Mouse (Mus musculus) embryonic facial prominence, embryonic 12.5 days (tissue): ENCODE results near the gene Fam69b. TPM values are rescaled to one million over a fixed set of nuclear protein-coding genes. Genes with fewer than 3 reads are reported as not detected.

ENCODE experiments used
- ATAC-seq: fragments of 200-750 bp; cut with Nextera tagmentation; 2 replicates; pipeline ENCODE4 v1.8.0; 2017; ENCODE audit not compliant: insufficient number of reproducible peaks, insufficient read depth, low FRiP score, low TSS enrichment
- H3K27ac ChIP-seq: fragments of 300-500 bp; sonication (generic); 2 replicates; pipeline ENCODE4 v1.5.1; 2016; ENCODE audit warnings: mild to moderate bottlenecking
- H3K27me3 ChIP-seq: fragments of 300-500 bp; sonication (generic); 2 replicates; pipeline ENCODE4 v1.6.1; 2016; ENCODE audit warnings: mild to moderate bottlenecking, moderate library complexity
- H3K36me3 ChIP-seq: fragments of 300-500 bp; sonication (generic); 2 replicates; pipeline ENCODE4 v1.6.1; 2016; ENCODE audit warnings: mild to moderate bottlenecking
- H3K4me1 ChIP-seq: fragments of 300-500 bp; sonication (generic); 2 replicates; pipeline ENCODE4 v1.6.1; 2016
- H3K4me2 ChIP-seq: fragments of 300-500 bp; sonication (generic); replicated peaks from 2 replicates; pipeline ENCODE4 v1.6.1; 2016; ENCODE audit warnings: mild to moderate bottlenecking, moderate library complexity
- H3K4me3 ChIP-seq: fragments of 300-500 bp; sonication (generic); 2 replicates; pipeline ENCODE4 v1.5.1; 2016; ENCODE audit warnings: mild to moderate bottlenecking
- H3K9ac ChIP-seq: fragments of 300-500 bp; sonication (generic); 2 replicates; pipeline ENCODE4 v1.6.1; 2016; ENCODE audit warnings: mild to moderate bottlenecking, moderate library complexity
- H3K9me3 ChIP-seq: fragments of 300-500 bp; sonication (generic); 2 replicates; pipeline ENCODE4 v1.6.1; 2016; ENCODE audit warnings: mild to moderate bottlenecking, moderate library complexity
- WGBS: fragments of 180-500 bp; shearing (Covaris S2); methylation state at CpG from one replicate; pipeline ENCODE4 v1.1.7; 2016; 5-methylcytosine and 5-hydroxymethylcytosine counted together
- polyA plus RNA-seq: library from polyadenylated mRNA; unstranded; fragments of >200 nt; fragmentation: Nextera tagmentation; extraction: Ambion mirVana; gene quantifications from 2 replicates; pipeline ENCODE4 v1.2.1, GENCODE M21; 2016

The Fam69b gene
- polyA plus RNA-seq, result 66.0 and 75.2 TPM in 2 replicates

DNA sequence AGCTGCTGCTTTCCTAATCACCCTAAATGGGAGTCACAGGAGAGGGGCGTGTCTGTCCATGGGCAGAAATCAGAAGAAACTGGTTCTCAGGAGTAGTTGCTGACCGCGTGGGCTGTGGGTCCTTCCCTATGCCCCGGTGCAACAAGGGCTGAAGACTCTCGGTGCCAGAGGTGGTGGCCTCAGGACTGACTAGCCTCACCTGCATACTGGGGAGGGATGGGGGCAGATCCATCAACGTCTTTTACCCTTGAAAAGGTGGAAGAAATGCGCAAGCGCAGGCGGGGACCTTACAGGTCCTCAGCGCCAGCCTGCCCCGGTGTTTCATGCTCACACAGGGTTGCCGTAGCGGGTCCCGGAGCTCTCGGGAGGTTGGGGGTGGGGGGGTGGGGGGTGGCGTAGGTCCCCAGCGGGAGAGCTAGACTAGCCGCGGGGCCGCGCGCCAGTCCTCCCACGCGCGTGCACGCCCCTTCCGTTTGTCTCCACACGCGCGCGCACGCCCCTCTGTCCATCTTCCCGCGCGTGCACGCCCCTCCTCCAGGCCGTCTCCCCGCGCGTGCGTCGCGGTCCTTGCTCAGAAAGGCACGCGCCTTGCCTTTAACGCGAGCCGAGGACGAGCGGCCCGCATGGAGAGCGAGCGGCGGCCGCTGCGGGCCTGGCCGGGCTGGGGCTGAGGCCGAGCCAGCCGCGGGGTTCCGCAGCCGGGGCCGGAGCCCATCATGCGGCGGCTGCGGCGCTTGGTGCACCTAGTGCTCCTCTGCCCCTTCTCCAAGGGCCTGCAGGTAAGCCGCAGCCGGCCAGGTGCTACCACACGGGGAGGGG lies at the start of gene Fam69b:
TSS of gene Fam69b (plus strand) at position 537 of the 819 bp plus-strand sequence.
- Histone ChIP-seq H3K4me2 (peak within 1 kb of the TSS; percentile 71), H3K9ac (peak within 1 kb of the TSS; percentile 94), H3K4me1 (peaks cover 19% of the 10 kb centered on the region), H3K27ac (peak within 1 kb of the TSS; percentile 58; the same call in 1 of the 2 replicates), H3K9me3 (no peaks in the 10 kb centered on the region), H3K36me3 (0 out of 2 replicates have a peak, but pooled peaks cover 3% of the 10 kb centered on the region), H3K4me3 (peak within 1 kb of the TSS; percentile 80), H3K27me3 (no peaks in the 10 kb centered on the region)
- under 1% methylated on average over 70 of the region's 70 CpGs for WGBS
- peak; percentile 61; the same call in 1 of the 2 replicates for ATAC-seq

DNA sequence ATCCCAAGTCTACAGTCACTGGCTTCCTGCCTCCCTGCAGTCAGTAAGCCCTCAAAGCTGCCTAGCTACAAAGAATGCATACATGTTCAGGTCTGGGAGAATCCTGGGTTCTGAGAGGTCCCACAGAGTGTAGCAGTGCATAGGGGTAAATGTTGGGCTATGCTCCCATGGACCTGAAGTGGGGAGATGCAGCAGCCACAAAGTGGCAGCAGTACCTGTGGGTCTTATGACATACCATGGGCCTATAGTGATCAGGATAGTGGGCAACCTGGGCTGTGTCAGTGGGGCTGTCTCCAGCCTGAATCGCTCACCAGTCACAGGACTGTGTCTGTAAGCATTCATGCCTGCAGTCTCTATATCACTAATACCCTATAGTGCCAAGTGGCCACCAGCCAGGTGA lies 48.5 kb upstream of the Fam69b start, which contains the start of gene Egfl7:
TSS of gene Egfl7 (plus strand) at position 301 of the 400 bp plus-strand sequence.
- H3K4me2 ChIP-seq, result no peak within 1 kb of the TSS
- ATAC-seq, result no peak
- WGBS, result 87% methylated on average over 1 of the region's 1 CpGs
- H3K9ac ChIP-seq, result 0 out of 2 replicates have a peak within 1 kb of the TSS, but pooled peaks have one; percentile 3
- no peaks in the 10 kb centered on the region for H3K27me3 ChIP-seq
- no peak within 1 kb of the TSS for H3K27ac ChIP-seq
- no peaks in the 10 kb centered on the region for H3K9me3 ChIP-seq
- H3K4me1 ChIP-seq, result peaks cover 9% of the 10 kb centered on the region
- H3K4me3 ChIP-seq, result no peak within 1 kb of the TSS
- H3K36me3 ChIP-seq, result no peaks in the 10 kb centered on the region

GRCm38 (mm10) chr2:26580751-26581150 lies 47.5 kb upstream of the Fam69b start:
- H3K4me3 ChIP-seq, result no peak overlapping the region

GRCm38 (mm10) chr2:26582203-26582602 lies 46.1 kb upstream of the Fam69b start:
- WGBS, result 70% methylated on average over 2 of the region's 2 CpGs
- no peak for ATAC-seq
- H3K4me1 ChIP-seq, result peaks cover 12% of the 10 kb centered on the region

More at GRCm38 (mm10) chr2:26580751-26581150, 47.5 kb upstream of the Fam69b start:
- Histone ChIP-seq H3K9me3 (no peaks in the 10 kb centered on the region), H3K27me3 (no peaks in the 10 kb centered on the region), H3K27ac (no peak overlapping the region), H3K9ac (0 out of 2 replicates have a peak overlapping the region, but pooled peaks have one; percentile 3), H3K36me3 (no peaks in the 10 kb centered on the region), H3K4me2 (no peak overlapping the region), H3K4me1 (peaks cover 9% of the 10 kb centered on the region)
- WGBS, result 83% methylated on average over 5 of the region's 5 CpGs
- no peak for ATAC-seq

GRCm38 (mm10) chr2:26582741-26583140 lies 45.5 kb upstream of the Fam69b start:
- 76% methylated on average over 7 of the region's 7 CpGs for WGBS
- no peak for ATAC-seq
- Histone ChIP-seq H3K27ac (no peak overlapping the region), H3K4me2 (no peak overlapping the region), H3K36me3 (no peaks in the 10 kb centered on the region), H3K9ac (no peak overlapping the region), H3K9me3 (no peaks in the 10 kb centered on the region), H3K4me1 (peaks cover 17% of the 10 kb centered on the region), H3K4me3 (no peak overlapping the region), H3K27me3 (no peaks in the 10 kb centered on the region)

More at GRCm38 (mm10) chr2:26582203-26582602, 46.1 kb upstream of the Fam69b start:
- Histone ChIP-seq H3K9ac (no peak overlapping the region), H3K4me3 (no peak overlapping the region), H3K36me3 (no peaks in the 10 kb centered on the region), H3K9me3 (no peaks in the 10 kb centered on the region), H3K4me2 (no peak overlapping the region), H3K27me3 (no peaks in the 10 kb centered on the region), H3K27ac (no peak overlapping the region)

DNA sequence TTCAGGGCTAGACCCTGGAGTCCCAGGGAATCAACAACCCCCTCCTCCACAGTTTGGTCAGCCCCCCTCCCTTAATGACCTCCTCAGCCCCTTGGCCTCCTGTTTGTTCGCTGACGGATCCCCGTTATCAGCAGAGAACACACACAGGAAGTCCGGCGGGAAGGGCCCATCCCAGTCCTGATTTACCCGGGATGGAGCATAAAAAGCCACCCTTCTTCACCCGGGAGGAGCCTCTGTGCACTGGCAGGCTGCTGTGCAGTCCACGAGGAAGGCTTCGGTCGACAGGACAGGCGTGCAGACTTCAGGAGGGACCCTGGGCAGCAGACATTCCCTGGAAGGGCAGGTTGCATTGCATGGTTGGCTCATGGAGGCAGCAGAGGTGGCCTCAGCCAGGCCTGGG lies 44.6 kb upstream of the Fam69b start:
- Histone ChIP-seq H3K9me3 (no peaks in the 10 kb centered on the region), H3K4me3 (peak overlapping the region; percentile 12; the same call in 1 of the 2 replicates), H3K9ac (peak overlapping the region; percentile 8; the same call in 1 of the 2 replicates), H3K27me3 (no peaks in the 10 kb centered on the region), H3K36me3 (no peaks in the 10 kb centered on the region), H3K4me1 (peaks cover 16% of the 10 kb centered on the region), H3K4me2 (no peak overlapping the region), H3K27ac (0 out of 2 replicates have a peak overlapping the region, but pooled peaks have one; percentile 47)
- no peak for ATAC-seq
- WGBS, result 65% methylated on average over 11 of the region's 11 CpGs

DNA sequence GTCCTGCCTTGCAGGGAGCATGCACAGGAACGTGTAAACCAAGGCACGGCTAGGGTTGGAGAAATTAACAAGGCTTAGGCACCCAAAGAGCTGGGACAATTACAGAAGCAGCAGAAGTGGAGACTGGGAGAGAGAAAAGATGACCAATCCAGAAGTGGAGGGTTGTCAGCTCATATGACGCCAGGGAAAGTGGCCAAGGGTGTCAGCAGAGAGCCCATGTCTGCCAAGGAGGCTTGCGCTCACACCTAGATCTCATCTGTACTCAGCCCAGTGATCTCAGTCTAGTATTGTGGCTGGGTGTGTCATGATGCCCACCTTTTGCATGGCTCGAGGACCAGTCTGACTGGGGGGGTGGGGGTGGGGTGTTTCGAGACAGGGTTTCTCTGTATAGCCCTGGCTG lies 42.5 kb upstream of the Fam69b start:
- Histone ChIP-seq H3K27me3 (no peaks in the 10 kb centered on the region), H3K9me3 (no peaks in the 10 kb centered on the region), H3K4me1 (peaks cover 17% of the 10 kb centered on the region; the same call in 1 of the 2 replicates), H3K4me2 (no peak overlapping the region), H3K4me3 (peak overlapping the region; percentile 58), H3K9ac (peak overlapping the region; percentile 15; the same call in 1 of the 2 replicates), H3K36me3 (no peaks in the 10 kb centered on the region), H3K27ac (peak overlapping the region; percentile 64)
- ATAC-seq, result no peak
- 62% methylated on average over 6 of the region's 6 CpGs for WGBS

DNA sequence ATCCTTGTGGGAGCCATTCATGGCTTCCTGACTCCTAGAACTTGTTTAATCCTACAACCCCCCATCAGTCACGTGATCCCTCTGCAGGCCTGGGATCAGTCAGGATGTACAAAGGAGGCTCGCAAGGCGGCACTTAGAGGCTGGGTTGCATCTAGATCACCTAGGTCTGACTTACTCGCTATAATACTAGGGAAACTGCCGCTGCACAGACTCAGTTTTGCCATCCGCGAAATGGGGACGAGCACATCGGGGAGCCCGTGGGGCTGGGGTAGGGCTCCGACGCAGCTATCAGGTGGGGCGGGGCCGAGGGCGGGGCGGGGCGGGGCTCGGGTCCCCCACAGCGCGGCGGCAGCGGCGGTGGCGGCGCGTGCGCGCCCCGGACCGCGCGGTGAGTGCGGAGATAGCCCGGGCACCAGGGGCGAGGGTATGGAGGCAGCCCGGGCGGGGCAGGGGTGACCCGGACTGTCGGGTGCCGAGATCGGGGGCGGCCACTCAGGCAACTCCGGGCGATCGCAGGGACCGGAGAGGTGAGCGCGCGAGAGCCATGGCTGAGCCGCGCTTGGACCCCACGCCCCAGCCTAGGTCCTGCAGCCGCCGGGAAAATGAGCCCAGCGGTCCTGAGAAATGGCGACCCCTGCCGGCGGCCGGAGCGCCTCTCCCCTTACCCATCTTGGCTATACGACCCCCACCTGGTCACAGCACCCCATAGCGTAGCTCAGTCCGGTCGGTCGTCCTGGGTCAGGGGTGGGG lies 41.8 kb upstream of the Fam69b start, which contains the start of gene Gm20532:
TSS of gene Gm20532 (plus strand) at position 346 of the 750 bp plus-strand sequence.
- Histone ChIP-seq H3K9me3 (no peaks in the 10 kb centered on the region), H3K4me3 (peak within 1 kb of the TSS; percentile 58), H3K9ac (peak within 1 kb of the TSS; percentile 66), H3K4me2 (peak within 1 kb of the TSS; percentile 51), H3K27ac (peak within 1 kb of the TSS; percentile 64), H3K4me1 (peaks cover 17% of the 10 kb centered on the region; the same call in 1 of the 2 replicates), H3K36me3 (no peaks in the 10 kb centered on the region), H3K27me3 (no peaks in the 10 kb centered on the region)
- under 1% methylated on average over 61 of the region's 65 CpGs for WGBS
- peak; percentile 58 for ATAC-seq

- no peaks in the 10 kb centered on the region for H3K27me3 ChIP-seq
- 0 out of 2 replicates have a peak, but pooled peaks cover 3% of the 10 kb centered on the region for H3K36me3 ChIP-seq
- H3K9ac ChIP-seq, result peak overlapping the region; percentile 66
- H3K4me1 ChIP-seq, result peaks cover 17% of the 10 kb centered on the region; the same call in 1 of the 2 replicates
- H3K4me3 ChIP-seq, result peak overlapping the region; percentile 58
- no peak; the same call in 1 of the 2 replicates for ATAC-seq
- no peaks in the 10 kb centered on the region for H3K9me3 ChIP-seq
- peak overlapping the region; percentile 51 for H3K4me2 ChIP-seq
- WGBS, result 7% methylated on average over 11 of the region's 11 CpGs
- peak overlapping the region; percentile 4; the same call in 1 of the 2 replicates for H3K27ac ChIP-seq
Measured at GRCm38 (mm10) chr2:26587044-26587405, 41.2 kb upstream of the Fam69b start.

DNA sequence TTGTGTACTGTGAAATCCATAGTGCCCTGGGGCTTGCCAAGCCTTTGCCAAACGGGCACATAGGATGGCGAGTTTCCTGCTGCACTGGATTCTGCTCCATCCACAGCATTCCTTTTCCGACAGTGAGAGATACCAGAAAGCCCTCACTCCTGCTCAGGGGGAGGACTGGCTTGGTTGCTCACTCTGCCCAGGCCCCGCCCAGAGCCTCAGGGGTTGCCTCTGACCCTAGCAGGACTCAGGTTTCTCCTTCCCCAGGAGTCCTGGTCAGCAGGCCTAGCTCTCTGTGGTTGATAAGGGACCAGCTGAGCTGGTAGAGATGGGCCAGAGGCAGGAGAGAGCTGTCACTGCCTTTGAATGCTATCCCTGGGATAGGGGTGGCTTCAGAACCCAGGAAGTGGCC lies 39.7 kb upstream of the Fam69b start:
- peak overlapping the region; percentile 12; the same call in 1 of the 2 replicates for H3K9ac ChIP-seq
- no peaks in the 10 kb centered on the region for H3K9me3 ChIP-seq
- H3K36me3 ChIP-seq, result 0 out of 2 replicates have a peak, but pooled peaks cover 5% of the 10 kb centered on the region
- peak overlapping the region; percentile 4; the same call in 1 of the 2 replicates for H3K27ac ChIP-seq
- 0 out of 2 replicates have a peak overlapping the region, but pooled peaks have one; percentile 1 for H3K4me3 ChIP-seq
- WGBS, result 31% methylated on average over 4 of the region's 4 CpGs
- H3K4me2 ChIP-seq, result peak overlapping the region; percentile 51
- H3K27me3 ChIP-seq, result no peaks in the 10 kb centered on the region
- no peak for ATAC-seq
- H3K4me1 ChIP-seq, result peaks cover 17% of the 10 kb centered on the region; the same call in 1 of the 2 replicates

- Histone ChIP-seq H3K4me3 (no peak overlapping the region), H3K4me2 (no peak overlapping the region), H3K27ac (no peak overlapping the region), H3K9me3 (no peaks in the 10 kb centered on the region), H3K36me3 (0 out of 2 replicates have a peak, but pooled peaks cover 5% of the 10 kb centered on the region), H3K27me3 (no peaks in the 10 kb centered on the region), H3K4me1 (peaks cover 17% of the 10 kb centered on the region; the same call in 1 of the 2 replicates), H3K9ac (no peak overlapping the region)
- no peak for ATAC-seq
- 89% methylated on average over 10 of the region's 10 CpGs for WGBS
Measured at GRCm38 (mm10) chr2:26589284-26589683, 39.0 kb upstream of the Fam69b start.
